Mouse (Mus musculus): ENCODE results near the gene Cd4.

Cd4 gene

DNA sequence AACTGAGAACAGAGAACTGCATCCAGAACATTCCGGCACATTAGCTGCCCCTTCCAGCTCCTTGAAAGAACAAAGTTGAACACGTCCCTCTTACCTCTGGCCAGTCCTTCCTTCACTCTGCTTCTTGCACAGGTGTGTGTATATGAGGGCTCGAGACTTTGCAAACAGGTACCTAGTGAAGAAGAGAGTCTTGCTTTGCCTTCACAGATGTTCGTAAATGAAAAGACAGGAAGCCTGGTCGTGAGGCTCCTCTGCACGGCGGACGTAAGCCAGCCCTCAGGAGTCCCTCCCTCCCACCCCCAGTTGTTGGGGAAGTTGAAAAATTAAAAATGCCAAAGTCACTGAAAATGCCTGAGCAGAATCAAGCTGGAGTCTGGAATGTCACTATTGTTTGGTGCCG, at the start of gene Cd4:
Cd4 (minus strand) TSS at position 236 of the 400 bp plus-strand sequence.
- no peak for DNase-seq

DNA sequence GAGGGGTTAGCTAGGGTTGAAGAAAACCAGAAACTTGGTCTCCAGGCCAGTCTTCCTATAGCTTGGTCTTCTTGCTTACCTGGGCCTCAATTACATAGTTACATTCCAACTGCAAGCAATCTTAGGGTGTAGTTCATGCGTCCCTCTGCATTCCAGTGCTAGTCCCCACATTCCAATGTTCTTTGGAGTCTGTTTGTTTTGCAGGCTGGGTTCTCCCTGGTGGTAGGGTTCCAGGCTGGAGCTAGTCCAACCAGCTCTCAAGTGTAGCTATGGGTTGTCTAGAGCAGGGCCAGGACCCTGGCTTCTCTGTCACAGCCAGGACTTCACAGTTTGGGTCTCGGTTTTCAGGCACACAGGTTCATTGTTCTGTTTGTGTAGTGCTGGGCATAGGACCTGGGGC, 49.5 kb upstream of the Cd4 start:
- DNase-seq, result no peak

DNA sequence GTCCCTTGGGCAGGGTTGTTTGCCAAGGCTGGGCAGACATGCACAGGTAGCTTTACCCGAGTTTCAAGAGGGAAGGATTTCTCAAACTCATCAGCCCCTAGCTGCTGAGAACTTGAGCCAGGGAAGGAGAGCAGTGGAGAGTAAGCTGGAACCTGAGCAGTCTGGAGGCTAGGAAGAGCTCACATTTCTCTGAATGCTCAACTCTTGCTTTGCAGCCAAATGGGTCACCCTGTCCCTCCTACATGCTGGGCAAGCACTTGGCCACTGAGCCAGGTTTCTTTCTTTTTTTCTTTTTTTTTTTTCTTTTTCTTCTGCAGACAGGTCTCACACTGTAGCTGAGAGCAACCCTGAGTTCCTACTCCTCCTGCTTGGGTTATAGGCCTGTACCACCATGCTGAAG, 48.7 kb upstream of the Cd4 start:
- DNase-seq, result no peak

DNA sequence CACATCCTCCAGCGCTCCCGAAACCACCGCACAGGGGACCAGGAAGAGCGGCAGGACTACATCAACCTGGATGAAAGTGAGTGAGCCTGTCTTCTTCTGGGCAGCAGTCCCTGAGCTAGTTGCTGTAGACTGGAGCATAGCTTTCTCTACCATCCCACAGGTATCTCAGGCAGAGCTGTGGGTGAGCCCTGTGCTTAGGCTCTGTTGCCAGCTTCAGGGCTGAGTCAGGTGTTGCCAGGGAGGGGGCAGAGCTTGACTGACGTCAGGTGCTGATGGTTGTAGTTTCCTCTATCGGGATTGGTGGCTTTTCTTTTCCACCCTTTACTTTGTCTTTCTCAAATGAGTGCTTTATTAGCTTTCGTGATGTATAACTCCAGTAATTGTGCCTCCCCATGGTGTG, 46.6 kb upstream of the Cd4 start:
- no peak for DNase-seq

DNA sequence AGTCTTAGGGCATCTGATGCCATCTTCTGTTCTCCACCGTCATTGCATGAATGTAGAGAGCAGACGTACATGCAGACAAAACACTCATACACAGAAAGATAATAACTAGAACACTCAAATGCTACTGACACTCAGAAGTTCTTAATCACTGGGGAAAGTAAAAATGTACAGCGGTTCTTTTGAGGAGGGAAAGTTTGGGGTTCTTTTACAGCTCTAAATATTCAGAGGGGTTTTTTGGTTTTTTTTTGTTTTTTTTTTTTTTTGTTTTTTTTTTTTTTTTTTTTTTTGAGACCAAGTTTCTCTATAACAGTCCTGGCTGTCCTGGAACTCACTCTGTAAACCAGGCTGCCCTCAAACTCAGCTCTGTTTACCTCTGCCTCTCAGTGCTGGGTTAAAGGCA, 45.1 kb upstream of the Cd4 start:
- no peak for DNase-seq

DNA sequence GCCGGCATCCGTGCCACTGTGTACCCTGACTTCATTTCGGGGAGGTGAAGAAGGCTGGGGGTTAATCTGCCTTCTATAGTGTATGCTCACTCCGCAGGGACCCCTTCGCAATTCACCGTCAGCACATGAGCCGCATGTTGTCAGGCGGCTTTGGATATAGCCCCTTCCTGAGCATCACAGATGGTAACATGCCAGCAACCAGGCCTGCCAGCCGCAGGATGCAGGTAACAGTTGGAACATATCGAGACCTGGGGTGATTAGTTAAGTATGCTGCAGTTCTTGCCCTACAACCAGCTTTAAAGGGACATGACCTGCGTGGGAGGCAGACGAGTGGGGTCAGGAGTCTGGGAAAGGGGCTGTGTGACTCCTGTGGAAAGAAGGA, 44.3 kb upstream of the Cd4 start:
- no peak for DNase-seq

DNA sequence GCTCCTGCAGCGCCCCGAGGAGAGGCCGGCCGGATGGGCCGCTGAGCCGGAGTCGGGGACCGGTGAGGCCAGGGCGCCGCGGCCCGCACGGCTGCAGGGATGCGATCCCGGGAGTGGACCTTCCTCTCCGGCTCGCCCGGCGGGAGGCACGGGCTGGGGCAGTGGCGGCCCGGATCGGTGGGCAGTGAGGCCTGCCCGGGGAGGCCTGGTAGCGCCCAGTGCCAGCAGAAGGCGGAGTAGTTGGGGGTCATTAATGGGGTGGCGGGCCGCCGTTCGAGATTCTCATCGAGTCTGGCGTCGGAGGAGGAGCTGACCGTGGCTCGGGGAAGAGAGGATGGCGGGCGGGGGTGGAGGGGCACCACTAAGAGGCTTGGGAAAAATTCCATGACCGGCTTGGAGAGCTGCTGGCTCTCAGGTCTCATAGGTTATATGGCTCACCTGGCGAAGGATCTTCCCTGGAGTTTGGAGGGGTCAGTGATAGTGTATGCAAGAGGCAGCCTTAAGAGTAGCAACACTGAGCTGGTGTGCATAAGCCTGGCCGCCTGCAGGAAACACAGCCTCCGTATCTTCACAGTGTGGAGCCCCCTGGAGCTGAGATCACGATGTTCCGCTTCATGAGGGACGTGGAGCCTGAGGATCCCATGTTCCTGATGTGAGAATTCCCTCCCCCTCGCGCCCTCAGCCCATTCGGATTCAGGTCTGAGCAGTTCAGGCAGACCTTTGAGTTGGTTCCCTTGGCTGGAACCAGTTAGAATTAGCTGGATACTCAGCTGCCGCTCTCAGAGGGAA, 43.7 kb upstream of the Cd4 start:
- no peak for DNase-seq

DNA sequence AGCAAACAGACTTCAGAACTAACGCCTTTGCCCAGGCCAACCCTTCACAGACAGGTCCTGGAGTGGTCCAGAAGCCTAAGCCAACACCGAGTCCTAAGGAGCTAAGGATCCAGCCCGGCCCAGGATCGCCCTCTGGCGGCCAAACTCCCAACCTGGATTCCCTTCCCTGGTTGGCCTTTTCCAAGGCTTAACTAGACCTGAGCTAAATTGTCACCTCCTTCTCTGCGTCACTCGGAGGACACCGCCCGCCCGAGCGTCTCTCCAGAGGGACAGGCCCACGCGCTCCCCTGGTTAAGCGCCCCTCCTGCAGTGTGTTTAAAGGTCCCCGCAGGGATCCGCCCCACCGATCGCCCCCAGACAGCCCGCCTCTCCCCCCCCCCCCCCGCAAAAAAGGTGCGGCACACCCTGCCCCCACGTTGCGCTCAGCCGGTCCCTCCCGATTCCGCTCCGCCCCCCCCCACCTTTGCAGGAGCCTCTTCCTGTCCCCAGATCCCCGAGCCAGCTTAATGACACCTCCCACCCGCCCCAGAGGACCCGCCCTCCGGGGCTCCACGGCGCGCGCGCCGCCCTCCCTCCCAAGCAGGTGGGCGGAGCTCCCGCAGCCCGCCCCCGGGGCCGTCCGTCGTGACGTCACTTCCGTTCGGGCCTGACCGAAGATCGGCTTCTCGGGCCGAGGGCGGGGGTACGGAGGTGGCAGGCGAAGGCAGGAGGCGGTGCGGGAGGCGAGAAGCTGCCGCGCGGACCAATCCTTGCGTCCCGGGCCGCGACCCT, 42.9 kb upstream of the Cd4 start, which contains the start of gene Mlf2:
Mlf2 (plus strand) TSS at position 633 of the 771 bp plus-strand sequence.
- DNase-seq, result peak; percentile 100

DNA sequence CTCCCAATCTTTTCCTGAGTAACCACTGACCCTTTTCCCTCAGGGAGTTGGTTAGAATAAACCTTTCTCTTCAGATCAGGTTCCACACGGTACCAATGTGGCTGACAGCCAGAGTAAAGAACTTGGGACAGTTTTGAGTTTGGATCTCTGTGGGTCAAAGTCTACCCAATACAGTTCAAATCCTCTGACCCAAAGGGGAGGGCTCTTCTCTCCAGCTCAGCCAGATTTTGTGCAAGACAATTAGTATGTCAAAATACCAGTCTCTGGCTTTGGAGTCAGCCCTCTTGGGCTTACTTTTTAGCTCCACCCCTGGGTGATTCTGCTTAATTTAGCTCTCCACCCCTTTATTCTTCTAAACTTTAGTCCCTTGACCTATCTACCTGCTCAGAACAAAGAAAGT, 42.2 kb upstream of the Cd4 start:
- no peak for DNase-seq

DNA sequence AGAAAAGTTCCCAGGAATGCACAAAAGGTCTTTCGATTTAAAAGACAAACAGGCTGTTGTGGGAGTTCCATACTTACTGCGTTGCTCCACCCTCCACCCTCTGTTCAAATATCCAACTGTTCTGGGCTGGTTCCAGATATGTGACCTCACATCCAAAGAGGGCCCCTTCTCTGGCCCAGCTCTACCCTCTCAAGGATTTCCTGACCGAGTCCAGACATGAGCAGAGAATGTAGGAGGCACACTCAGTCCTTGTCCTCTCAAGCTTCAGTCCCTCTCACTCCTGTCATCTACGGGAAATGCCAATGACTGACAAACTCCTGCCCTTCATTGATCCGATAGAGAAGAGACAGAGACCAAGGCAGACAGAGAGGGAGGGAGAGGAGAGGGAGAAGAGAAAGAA, 37.9 kb upstream of the Cd4 start:
- no peak for DNase-seq

DNA sequence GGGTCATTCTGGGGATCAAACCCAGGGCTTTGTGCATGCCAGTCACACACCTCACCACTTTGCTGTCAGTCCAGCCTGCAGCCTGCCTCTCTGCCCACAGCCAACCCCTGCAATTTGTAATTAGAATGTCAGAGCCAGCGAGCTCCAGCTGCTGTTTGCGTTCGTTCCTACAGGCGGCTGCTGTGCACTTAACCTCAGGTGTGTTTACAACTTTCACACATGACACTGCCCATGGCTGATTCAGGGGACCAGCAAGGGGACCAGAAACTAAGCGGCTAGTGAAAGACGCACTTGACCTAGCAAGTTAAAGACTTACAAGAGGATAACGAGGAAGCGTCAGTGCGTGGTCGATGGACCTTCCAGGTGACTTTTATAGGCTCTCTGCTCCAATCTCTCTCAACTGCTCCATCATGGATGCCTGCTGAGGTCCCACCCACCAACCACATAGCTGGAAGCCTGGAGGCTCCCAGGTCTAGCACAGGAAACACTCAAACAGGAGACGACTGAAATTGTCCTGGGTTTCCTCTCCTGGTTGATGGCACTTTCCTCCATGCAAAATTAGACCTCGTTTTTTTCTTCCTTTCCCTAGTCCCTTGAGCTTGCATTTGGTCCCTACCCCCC, 37.3 kb upstream of the Cd4 start:
- no peak for DNase-seq

DNA sequence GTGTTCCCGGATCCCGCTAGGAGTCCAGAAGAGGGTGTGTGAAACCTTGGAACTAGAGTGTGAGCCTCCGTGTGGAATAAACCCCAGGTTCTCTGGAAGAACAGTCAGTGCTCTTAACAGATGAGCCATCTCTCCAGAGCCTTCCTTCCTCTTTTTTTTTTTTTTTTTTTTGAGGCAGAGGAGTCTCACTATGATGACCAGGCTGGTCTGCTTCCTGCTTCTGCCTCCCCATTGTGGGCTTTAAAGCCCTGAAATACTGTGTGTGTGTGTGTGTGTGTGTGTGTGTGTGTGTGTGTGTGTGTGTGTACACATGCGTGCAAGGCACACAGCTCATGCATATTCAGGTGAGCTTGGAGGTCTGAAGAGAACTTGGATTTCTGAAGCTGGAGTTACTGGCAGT, 33.5 kb upstream of the Cd4 start:
- no peak for DNase-seq

DNA sequence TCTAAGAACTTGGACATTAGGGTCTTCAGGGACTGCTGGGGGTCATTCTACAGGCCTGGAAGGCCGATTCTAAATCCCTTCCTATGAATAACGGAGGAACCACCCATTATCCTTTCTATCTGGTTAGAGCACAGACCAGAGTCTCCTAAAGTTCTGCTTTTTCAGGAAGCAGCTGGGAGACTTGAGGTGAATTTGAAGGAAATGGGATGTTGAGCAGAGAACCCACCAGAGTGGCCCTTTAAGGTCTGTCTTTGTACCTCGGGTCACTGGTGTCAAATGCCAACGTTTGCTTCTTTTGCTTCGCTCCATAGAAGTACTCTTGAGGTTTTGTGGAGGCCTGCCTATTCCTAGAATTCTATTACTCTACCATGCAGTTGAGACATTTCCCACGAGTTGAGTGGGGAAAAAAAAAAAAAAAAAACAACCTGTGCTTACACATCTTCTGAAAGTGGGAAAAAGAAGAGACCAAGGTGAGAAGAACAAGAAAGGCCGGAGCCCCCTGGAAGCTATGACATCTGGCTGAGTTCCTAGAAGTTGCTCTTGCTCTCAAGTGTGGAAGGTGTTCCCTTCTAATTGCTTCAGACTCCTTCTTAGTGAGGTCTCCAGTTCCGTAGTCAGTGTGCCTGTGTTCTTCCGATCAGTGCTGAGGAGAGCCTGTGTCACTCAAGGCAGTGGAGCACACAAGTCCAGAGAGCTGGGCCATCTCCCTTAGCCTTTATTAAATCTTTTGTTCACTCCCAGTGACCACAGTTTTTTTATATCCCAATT, 32.5 kb upstream of the Cd4 start:
- no peak for DNase-seq

DNA sequence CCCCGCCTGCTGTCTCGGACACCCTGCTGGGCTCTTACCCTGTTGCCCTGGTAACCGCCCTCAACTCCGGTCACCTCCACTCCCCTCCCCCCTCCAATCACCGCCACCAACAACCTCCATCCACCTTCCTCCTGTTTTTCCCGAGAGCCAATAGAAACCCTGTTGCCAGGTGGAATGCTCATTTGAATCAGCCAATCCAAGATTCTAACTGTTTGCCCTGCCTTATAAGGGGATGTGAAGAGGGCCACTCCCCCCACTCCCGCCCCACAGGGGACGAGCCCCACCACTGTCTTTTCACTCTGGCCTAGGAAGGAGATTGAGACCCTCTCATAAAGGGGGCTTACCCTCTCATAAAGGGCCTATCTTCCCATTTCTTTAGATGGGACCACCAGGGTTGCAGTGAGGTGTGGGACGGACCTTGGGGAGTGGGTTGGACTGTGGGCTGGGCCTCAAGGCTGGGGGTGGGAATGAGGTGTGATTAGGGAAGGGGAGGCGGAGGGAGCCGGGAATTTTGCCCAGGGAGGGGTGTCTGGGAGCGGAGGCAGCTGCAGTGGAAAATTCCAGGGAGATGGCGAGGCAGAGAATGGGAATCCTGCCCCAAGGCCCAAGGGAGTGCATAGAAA, 31.8 kb upstream of the Cd4 start, which contains the start of gene Ptms:
Ptms (minus strand) TSS at position 409 of the 623 bp plus-strand sequence.
- peak; percentile 97 for DNase-seq

DNA sequence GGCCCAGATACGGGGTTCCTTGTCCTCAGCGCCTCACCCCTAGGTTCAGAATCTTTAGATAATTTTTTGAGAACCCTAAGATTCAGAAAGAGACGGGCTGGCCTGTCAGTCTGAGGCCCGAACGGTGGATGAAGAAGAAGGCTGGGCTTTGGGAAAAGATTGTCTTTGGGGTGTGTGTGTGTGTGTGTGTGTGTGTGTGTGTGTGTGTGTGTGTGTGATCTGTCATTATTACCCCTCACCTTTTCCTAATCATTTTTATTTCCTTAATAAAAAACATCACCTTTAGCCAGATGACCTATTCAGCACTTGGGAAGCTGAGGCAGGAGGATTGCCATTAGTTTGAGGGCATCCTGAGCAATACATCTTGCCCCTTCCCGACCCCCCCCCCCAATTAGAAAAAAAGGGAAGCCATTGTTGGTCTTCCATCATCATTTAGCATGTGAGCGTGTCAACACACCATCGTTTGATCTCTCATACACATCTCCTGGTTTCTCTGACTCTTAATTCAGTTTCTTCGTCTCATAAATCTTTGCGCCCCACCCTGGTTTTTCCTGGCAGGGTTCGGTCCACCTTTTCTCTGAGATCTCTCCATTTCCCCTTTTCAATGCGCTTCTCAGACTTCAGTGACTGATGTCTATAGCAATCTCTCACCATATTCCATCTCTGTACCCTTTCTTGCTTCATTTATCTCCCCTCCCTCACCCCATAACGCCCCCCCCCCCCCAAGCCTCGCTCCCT, 31.0 kb upstream of the Cd4 start:
- no peak for DNase-seq

DNA sequence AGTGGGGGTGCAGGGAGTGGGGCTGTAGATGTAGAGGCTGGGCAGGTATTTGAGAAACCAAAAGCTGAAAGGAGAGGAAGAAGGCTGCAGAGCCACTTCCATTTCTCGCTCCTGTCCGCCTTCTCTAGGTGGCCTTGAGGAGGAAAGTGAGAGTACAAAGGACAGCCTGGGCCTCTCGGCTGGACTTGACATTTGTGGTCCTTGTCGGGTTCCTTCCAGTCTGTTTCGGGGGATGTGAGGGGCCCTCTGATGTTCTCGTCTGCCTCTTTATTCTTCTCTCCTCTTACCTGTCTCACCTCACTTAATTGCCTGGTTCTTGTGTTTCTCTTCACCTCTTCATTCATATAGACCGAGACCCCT, 30.3 kb upstream of the Cd4 start:
- DNase-seq, result no peak

DNA sequence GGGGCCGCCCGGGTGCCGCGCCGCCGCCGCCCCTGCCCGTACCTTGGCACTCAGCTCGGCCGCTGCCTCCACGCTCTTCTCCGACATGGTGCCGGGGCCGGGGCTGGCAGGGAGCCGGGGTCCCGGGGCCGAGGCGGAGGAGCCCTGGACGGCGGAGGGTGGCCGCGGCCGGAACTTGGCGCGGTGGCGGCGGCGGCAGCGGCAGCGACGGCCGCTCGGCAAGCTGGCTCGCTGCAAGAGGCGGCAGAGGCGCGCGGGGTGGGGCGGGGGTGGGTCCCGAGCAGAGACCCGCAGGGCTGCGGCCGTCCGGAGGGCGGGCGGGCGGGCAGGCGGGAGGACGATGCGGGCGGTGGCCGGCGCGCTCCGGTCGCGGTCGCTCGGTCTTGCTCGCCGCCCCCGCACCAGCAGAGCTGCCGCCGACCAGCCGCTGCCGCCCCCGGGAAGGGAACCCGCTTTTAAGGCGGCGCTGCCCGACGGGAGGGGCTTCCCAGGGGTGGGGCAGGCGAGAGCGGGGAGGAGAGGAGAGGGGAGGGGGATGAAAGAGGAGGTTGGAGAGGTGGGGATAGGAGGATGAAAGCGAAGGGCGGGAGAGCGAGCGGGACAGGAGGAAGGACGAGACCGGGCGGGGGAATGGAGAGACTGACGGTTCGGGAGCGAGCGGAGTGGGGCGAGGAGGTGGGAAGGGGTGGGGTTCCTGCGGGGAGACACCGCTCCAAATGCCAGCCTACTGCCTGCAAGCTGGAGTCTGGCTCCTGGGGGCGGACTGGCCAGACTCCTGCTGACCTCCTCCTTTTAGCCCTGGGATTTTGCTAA, 29.7 kb upstream of the Cd4 start:
- peak; percentile 93 for DNase-seq

DNA sequence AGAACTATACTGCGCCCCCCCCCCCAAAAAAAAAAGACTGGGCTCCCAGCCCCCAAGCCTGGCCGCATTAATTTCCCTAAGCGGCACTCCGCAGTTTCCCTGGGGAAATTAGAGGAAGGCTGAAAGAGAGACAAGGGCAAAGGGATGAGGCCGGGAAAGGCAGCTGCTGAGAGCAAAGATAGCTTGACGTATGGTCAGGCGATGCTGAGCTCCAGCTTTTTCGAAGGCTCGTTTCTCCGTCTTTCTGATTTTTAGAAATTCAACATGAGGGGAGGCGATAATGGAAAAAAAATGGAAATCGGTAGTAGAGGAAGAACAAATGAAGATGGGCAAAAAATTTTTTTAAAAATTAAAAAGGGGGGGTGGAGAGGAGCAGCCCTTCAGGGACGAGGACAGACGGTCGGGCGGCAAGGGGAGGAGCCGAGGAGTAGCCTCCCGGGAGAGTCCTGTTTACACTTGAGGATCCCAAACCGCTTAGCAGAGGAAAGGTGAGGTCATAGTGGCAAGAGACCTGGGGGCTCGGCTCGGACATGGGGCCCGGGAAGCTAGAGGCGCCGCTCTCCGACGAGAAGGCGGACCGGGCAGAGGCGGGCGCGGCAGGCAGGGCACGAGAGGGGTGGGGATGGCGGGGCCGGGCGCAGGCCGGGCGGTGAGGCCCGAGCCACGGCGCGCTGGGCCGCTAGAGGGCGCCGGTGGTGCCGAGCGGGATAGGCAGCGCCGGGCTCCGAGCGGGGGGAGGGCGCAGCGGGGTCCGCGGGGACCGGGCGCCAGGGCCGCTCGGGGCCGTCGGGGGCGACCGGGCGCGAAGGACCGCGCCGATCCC, 28.9 kb upstream of the Cd4 start:
- peak; percentile 94 for DNase-seq

DNA sequence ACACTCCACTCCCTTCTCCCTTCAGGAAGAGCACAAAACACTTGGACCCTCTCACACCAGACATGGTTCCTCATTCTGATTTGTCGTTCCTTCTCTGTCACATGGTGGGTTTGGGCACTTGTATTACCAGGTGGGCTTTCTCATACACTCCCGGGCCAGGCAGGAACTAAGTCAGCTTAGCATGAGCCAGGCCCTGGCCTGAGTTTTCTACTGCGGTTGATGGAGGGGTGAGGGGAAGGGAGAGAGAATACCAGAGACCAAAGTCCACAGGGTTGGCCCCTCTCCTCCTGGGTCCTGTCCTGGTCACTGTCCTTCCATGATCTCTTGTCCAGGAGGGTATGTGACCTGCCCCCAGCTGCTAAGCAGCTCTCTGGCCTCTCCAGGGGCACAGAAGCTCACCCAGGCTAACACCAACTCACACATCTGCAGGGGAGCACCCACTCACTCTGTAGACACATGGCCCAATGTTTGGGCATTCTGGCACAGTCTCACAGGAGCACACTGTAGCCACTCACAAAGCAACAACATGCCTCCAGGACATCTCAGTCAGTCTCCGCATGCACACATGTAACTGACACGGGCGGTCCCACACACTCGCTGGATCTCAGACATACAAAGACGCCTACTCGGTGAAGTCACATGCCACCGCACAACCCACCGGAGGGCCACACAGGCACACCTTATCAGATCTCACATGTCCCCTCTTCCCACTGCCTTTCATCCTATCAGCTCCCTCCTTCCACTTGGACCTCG, 28.1 kb upstream of the Cd4 start:
- no peak for DNase-seq

Measured in cerebellum, adult 8-10 months (tissue).